Mouse (Mus musculus) urinary bladder, postnatal 10 days (tissue): ENCODE results near the gene Rpl21.
A peak's percentile ranks its signal among the peaks of the same experiment; 100 is the strongest.

Experiments
- DNase-seq: peaks from one replicate; pipeline ENCODE4 v3.0.0; 2022; ENCODE audit warnings: low spot score

Rpl21 gene

DNA sequence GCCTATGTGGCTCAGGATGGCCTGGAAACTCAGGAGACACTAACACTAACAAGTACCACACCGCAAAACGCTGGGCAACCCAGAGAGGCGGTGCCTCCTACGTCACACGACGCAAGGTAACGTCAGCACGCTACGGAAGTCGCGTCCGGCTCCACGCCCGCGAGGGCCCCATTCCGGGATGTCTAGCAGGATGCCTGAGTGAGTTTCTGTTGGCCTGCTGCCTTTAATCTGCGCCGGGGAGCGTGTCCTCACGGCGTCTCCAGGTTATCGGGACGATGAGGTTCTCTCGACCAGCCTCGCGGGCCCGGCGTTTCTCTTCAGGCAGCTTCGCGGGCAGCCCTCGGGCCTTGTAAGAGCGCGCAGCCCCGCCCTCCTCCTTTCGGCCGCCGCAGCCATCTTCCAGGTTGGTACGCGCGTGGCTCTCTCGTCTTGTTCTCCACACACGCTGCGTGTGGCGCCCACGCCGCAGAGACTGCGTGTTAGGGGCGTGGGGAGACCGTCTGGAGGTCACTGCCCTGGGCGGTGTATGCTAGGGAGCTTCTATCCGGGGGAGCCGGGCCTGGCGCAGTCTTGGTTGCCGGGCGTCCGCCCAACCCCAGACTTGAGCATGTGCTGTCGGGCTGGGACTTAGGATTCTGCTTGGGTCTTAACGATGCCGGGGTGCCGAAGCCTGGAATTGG lies at the start of gene Rpl21:
Gene Rpl21 (plus strand): TSS at position 122 of the 680 bp plus-strand sequence.
- peak; percentile 70 for DNase-seq

DNA sequence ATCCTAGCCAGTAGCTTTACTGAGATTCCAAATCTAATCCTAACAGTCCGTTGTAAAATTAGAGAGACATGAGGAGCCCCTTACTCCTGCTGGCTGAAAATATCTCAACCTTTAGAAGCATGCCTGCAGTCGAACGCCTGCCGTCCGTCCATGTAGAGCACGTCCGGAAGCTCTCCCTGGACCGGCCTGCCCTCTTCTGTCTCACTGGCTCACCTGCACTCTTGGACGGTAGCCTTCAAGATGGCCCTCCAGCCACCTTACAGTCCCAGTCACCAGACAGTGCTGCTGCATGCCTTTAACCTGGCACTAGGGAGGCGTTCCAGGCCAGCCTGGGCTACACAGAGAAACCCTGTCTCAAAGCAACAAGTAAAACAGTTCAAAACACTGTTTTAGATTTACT lies 49.4 kb upstream of the Rpl21 start:
- DNase-seq, result no peak

DNA sequence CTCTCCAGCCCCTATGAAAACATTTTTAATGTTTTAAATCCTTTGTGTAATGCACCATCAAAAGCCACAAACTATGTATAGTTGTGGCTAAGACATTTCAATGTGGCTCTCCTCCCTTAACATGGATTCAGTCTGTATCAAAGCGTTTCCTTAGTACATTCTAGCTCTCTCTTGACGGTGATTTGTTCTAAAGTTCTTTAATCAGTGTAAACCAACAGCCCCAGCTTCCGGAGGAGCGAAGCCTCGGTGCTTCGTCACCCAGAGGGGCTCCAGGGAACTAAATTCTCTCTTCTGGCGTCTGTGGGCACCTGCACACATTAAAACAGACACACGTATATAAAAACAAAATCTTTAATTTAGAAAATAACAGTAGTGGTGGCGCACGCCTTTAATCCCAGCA lies 48.8 kb upstream of the Rpl21 start:
- DNase-seq, result no peak

DNA sequence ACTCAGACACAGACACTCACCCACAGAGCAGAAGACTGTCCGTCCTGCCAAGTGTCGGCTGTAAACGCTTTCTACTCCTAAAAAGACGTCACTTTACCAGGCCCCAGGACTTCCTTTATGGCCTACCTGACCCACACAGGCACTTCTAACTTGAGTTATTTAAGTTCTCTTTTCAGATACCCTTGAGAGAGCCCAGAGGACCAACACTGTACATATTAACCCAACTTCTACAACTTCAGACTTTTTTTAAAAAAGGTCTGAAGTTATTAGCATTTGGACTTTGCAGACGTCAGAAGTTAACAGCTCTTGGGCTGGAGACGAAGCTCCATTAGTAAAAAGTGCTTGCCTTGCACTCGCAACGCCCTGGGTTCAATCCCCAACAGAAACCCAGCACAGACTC lies 46.6 kb upstream of the Rpl21 start:
- DNase-seq, result no peak

- DNase-seq, result no peak
Measured at GRCm38 (mm10) chr5:146789413-146789812, 43.3 kb upstream of the Rpl21 start.

DNA sequence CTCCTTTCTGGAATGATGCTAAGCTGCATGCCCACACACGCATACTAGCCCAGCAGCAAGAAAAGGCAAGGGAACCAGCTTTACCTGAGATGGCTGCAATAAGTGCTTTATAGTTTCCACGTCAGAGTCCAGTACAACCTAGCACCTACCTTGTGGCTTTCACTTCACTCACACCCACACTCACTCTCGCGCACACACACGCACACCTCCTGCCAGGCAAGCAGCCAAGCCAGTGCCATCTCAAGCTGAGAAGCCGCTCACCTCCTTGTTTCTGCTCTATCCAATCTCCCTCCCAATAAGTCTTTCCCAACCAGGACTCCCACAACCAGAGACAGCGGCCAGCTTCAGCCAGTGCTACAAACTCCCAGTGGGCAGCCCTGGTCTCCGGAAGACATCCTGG lies 41.7 kb upstream of the Rpl21 start:
- no peak for DNase-seq

DNA sequence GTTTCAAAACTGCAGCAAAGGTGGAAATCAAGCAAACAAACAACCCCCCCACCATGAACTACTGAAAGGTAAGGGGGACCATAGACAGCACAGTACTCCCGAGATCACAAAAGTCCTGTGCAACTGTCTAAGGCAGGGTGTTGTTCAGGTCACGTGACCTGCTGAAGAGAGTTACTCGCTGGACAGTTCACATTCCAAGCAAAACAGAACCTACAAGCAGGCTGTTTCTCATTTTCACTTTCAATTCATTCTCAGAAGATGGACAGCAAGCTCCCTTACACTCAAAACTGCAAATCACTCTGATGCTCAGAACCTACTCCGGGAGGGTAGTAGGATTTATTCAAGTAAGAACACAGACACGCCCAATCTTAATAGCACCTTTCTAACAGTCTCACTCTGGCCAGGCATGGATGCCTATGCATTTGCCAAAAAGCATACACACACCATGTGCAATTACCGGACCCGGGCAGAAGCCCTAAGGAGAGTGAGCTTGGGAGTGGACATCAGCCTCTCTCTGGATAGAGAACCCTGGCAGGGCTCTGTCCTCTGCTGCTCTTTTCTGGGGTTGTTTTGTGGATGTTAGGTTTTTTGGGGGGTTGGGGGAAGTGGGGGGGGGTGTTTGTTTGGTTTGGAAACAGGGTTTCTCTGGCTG lies 40.4 kb upstream of the Rpl21 start:
- DNase-seq, result no peak

GRCm38 (mm10) chr5:146793630-146794083 lies 39.0 kb upstream of the Rpl21 start:
- DNase-seq, result no peak

DNA sequence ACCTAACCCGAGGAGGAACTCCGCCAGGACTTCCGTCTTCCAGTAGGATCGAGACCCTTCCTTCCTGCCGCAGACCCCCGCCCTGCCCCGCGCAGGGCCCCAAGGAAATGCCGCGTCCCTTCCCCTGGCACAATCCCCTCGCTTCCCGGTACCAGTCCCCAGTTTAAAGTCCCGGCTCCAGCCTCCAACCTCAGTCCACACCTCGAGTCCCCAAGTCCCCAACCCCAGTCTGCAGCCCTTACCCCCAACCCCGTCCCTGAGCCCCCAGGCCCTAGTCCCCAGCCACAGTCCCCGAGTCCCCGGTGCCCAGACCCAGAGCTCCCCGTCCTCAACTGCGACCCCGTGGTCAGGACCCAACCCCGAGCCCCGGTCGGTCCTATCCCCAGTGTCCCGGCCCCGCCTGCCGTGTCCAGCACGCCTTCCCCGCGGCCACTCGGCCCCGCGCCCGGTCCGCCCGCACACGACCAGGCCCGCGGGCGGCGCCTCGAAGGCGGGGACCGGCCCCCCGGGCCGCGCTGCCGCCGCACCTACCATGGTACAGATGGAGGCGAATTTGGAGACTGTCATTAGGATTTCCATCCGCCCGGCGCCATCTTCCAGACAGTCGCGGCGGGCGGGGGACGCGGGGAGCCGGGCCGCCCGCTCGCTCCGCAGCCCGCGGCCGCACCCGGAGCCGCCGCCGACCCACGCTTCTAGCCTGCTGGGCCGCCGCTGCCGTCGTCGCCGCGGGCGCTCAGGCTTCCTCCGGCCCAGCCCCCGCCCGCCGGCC lies 38.4 kb upstream of the Rpl21 start:
- DNase-seq, result peak; percentile 27

- peak; percentile 91 for DNase-seq
Measured at GRCm38 (mm10) chr5:146794853-146795252, 37.8 kb upstream of the Rpl21 start, which contains the start of gene Usp12. Usp12 (minus strand) TSS chr5:146795006.

DNA sequence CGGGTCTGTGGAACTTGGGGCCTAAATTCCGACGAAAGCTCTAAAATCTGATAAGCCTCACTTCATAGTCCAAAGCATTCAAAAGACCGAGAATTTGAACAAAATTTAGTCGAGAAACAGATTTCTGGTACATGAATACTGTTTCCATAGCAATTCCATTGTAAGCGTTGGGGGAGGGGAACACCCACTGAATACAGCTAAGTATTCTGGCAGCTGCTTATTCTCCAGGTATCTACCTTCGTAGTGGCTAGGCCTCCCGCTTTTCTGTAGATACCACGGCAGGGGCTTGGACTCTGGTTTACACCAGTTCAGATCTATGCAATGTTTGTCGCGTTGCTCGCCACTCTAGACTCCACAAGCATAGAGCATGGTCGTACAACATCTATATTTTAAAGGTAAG lies 37.0 kb upstream of the Rpl21 start:
- DNase-seq, result no peak

DNA sequence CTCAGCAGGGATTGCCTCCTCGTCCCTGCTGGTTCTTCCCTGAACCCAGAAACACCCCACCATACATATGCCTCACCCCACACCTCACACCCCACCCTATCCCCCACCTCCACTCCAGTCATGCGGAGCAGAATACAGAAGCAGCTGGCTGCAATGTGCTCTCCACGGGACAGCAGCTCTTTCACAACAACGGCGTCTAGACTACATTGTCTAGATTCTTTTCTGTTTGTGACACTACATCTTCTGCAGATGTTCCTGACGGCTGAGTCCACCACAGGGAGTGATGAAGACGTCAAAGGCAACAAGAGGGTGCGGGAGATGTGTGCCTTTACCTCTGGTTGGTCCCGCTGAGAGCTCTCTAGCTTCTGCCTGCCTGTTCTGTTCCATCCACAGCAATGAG lies 34.7 kb upstream of the Rpl21 start:
- no peak for DNase-seq

DNA sequence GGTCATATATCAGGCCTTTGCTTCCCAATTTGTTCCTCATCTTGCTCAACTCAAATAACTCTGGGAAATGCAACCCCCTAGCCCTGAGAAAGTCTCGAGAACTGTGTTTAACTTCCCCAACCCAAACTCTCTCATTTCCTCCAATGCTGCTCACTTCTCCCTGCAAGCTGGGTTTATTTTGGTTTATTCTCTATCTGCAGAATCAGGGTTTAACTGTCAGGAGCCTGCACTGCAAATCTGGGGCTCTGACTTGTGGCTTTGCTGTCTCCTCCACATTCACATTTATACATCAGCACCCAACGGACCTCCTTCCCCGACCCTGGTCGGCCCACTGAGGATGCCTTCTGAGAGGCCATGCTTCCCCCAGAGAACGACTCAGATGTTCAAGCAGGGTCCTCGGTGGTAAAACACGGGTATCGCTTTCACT lies 26.7 kb upstream of the Rpl21 start:
- DNase-seq, result no peak

- no peak for DNase-seq
Measured at GRCm38 (mm10) chr5:146809951-146810350, 22.7 kb upstream of the Rpl21 start.

DNA sequence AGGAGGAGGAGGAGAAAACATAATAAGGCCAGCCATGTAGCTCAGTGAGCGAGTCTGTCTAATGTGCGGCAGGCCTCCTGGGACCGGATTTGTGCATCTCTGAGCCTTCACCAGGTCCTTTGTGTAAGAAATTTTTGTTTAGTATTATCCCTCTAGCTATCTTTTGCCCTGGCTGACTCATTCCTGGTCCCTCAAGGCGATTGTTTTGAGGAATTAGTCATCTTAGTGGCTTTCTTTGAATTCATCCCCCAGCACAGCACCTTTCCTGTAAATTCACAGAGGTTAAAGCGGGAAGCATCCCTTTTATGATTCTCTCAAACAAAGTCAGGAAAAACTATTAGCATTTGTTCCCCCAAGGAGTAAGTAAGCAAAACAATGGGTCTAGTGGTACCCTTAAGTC lies 19.8 kb upstream of the Rpl21 start:
- DNase-seq, result no peak

DNA sequence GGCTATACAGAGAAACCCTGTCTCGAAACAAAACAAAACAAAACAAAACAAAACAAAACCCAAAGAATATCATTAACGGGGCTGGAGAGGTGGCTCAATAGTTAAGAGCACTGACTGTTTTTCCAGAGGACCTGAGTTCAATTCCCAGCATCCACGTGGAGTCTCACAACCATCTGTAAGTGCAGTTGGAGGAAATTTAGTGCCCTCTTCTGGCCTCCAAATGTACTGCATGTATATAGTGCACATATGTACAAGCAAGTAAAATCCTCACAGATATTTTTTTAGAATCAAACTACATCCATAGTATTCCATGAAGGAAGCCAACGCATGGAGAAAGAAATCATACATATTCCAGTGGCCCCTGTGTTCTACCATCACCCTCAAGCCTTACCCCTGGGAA lies 19.3 kb upstream of the Rpl21 start:
- no peak for DNase-seq

- DNase-seq, result no peak
Measured at GRCm38 (mm10) chr5:146815394-146815793, 17.3 kb upstream of the Rpl21 start.

GRCm38 (mm10) chr5:146817583-146817982 lies 15.1 kb upstream of the Rpl21 start:
- DNase-seq, result no peak

GRCm38 (mm10) chr5:146818906-146819623 lies 13.6 kb upstream of the Rpl21 start:
- DNase-seq, result no peak

- DNase-seq, result no peak
Measured at GRCm38 (mm10) chr5:146823005-146823404, 9.7 kb upstream of the Rpl21 start.

- DNase-seq, result no peak
Measured at GRCm38 (mm10) chr5:146829528-146829927, 3.2 kb upstream of the Rpl21 start.

DNA sequence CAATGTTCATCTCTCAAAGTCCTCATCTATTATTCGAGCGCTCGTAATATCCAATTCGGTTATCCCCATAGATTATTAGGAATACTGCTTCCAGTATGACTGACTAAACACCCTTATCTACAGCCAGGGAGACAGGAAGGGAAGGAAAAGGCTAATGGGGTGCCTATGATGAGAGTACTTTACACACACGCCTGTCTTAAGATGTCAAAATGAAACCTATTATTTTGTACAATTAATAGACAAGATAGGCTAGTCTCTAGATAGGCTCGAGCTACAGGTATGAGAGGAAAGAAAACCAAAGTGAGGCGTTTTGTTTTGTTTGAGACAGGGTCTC lies 288 bp upstream of the Rpl21 start:
- no peak for DNase-seq
